Mouse (Mus musculus) heart, embryonic 13.5 days (tissue): ENCODE measurements at regions not wholly inside any gene's neighbourhood (a gene's known extent, or its start where the extent isn't known, plus 50 kb on each side); places are given as distances from the start of the nearest gene placed in this dataset.
"Not testable (repeated sequence)": the region's sequence is repeated elsewhere in the genome, so short reads cannot be mapped to it uniquely, and the experiment has no call there.

Experiments used
- ATAC-seq: fragments of 200-750 bp; cut with Nextera tagmentation; 2 replicates; pipeline ENCODE4 v1.8.0; 2017; ENCODE audit warnings: moderate TSS enrichment; ENCODE audit not compliant: insufficient number of reproducible peaks, low FRiP score, low TSS enrichment; ENCODE audit errors: extremely low read depth
- H3K27ac ChIP-seq: fragments of 300-500 bp; sonication (generic); replicated peaks from 2 replicates; pipeline ENCODE4 v1.5.1; 2015; ENCODE audit warnings: moderate library complexity, mild to moderate bottlenecking, inconsistent platforms
- H3K27me3 ChIP-seq: fragments of 300-500 bp; sonication (generic); replicated peaks from 2 replicates; pipeline ENCODE4 v1.6.1; 2015; ENCODE audit warnings: mild to moderate bottlenecking, inconsistent platforms
- H3K36me3 ChIP-seq: fragments of 300-500 bp; sonication (generic); 2 replicates; pipeline ENCODE4 v1.6.1; 2015; ENCODE audit warnings: mild to moderate bottlenecking, inconsistent platforms
- H3K4me1 ChIP-seq: fragments of 300-500 bp; sonication (generic); 2 replicates; pipeline ENCODE4 v1.6.1; 2015; ENCODE audit warnings: inconsistent platforms
- H3K4me2 ChIP-seq: fragments of 300-500 bp; sonication (generic); 2 replicates; pipeline ENCODE4 v1.6.1; 2015; ENCODE audit warnings: inconsistent platforms, mild to moderate bottlenecking, moderate library complexity
- H3K4me3 ChIP-seq: fragments of 300-500 bp; sonication (generic); 2 replicates; pipeline ENCODE4 v1.5.1; 2015; ENCODE audit warnings: moderate library complexity, mild to moderate bottlenecking, inconsistent platforms
- H3K9ac ChIP-seq: fragments of 300-500 bp; sonication (generic); 2 replicates; pipeline ENCODE4 v1.6.1; 2015; ENCODE audit warnings: inconsistent platforms, mild to moderate bottlenecking, moderate library complexity
- H3K9me3 ChIP-seq: fragments of 300-500 bp; sonication (generic); 2 replicates; pipeline ENCODE4 v1.6.1; 2016; ENCODE audit warnings: inconsistent platforms
- WGBS: fragments of 180-500 bp; shearing (Covaris S2); methylation state at CpG from one replicate; pipeline ENCODE4 v1.1.7; 2015; ENCODE audit warnings: mixed read lengths; 5-methylcytosine and 5-hydroxymethylcytosine counted together

GRCm38 (mm10) chr8:103625166-103625890 lies 476.1 kb upstream of the Cdh5 start:
- no peak overlapping the region for H3K9ac ChIP-seq
- H3K4me1 ChIP-seq, result no peaks in the 10 kb centered on the region

DNA sequence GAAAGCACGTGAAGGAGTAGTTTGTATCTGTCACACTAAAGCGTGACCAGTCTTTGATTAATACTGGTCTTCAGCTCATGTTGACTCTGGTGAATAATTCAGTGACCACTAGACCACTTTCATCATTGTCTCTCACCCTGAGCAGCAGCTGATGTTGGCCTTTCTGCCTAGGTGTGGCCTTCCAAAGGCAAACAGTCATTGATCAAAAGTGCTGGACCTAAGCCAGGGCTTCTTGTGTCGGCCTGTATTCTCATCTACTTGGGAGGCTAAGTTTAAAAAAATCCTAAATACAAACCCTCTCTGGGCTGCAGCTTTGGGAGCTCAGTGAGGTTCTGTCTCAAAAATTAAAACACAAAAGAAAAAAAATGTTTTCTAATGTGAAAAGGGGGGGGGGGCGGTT lies 475.0 kb upstream of the Cdh5 start:
- H3K4me3 ChIP-seq, result no peak overlapping the region
- H3K27ac ChIP-seq, result no peak overlapping the region
- H3K27me3 ChIP-seq, result no peaks in the 10 kb centered on the region
- H3K4me2 ChIP-seq, result no peak overlapping the region
- H3K9ac ChIP-seq, result no peak overlapping the region
- no peaks in the 10 kb centered on the region for H3K4me1 ChIP-seq
- WGBS, result 55% methylated on average over 4 of the region's 4 CpGs
- H3K9me3 ChIP-seq, result no peaks in the 10 kb centered on the region
- no peaks in the 10 kb centered on the region for H3K36me3 ChIP-seq
- ATAC-seq, result no peak

More at GRCm38 (mm10) chr8:103625166-103625890, 476.1 kb upstream of the Cdh5 start:
- Histone ChIP-seq H3K4me3 (no peak overlapping the region), H3K9me3 (no peaks in the 10 kb centered on the region), H3K27me3 (no peaks in the 10 kb centered on the region), H3K27ac (no peak overlapping the region), H3K4me2 (no peak overlapping the region), H3K36me3 (no peaks in the 10 kb centered on the region)
- 62% methylated on average over 7 of the region's 7 CpGs for WGBS
- ATAC-seq, result no peak

GRCm38 (mm10) chr8:103632543-103632942 lies 468.9 kb upstream of the Cdh5 start:
- Histone ChIP-seq H3K4me1 (no peaks in the 10 kb centered on the region), H3K27me3 (no peaks in the 10 kb centered on the region), H3K27ac (no peak overlapping the region), H3K36me3 (no peaks in the 10 kb centered on the region), H3K9me3 (no peaks in the 10 kb centered on the region), H3K9ac (no peak overlapping the region), H3K4me3 (no peak overlapping the region), H3K4me2 (no peak overlapping the region)
- no peak for ATAC-seq
- 78% methylated on average over 6 of the region's 6 CpGs for WGBS

GRCm38 (mm10) chr8:103634951-103635350 lies 466.5 kb upstream of the Cdh5 start:
- Histone ChIP-seq H3K27me3 (no peaks in the 10 kb centered on the region), H3K9me3 (no peaks in the 10 kb centered on the region), H3K4me3 (no peak overlapping the region), H3K9ac (no peak overlapping the region), H3K4me2 (no peak overlapping the region), H3K27ac (no peak overlapping the region), H3K4me1 (no peaks in the 10 kb centered on the region), H3K36me3 (no peaks in the 10 kb centered on the region)
- ATAC-seq, result no peak
- WGBS, result 83% methylated on average over 14 of the region's 14 CpGs

GRCm38 (mm10) chr8:103643621-103644020 lies 457.8 kb upstream of the Cdh5 start:
- no peak overlapping the region for H3K27ac ChIP-seq
- H3K4me1 ChIP-seq, result no peaks in the 10 kb centered on the region
- H3K9ac ChIP-seq, result no peak overlapping the region
- no peaks in the 10 kb centered on the region for H3K9me3 ChIP-seq
- no peak overlapping the region for H3K4me3 ChIP-seq
- no peak for ATAC-seq
- WGBS, result 85% methylated on average over 2 of the region's 2 CpGs
- H3K36me3 ChIP-seq, result no peaks in the 10 kb centered on the region
- no peaks in the 10 kb centered on the region for H3K27me3 ChIP-seq
- no peak overlapping the region for H3K4me2 ChIP-seq

DNA sequence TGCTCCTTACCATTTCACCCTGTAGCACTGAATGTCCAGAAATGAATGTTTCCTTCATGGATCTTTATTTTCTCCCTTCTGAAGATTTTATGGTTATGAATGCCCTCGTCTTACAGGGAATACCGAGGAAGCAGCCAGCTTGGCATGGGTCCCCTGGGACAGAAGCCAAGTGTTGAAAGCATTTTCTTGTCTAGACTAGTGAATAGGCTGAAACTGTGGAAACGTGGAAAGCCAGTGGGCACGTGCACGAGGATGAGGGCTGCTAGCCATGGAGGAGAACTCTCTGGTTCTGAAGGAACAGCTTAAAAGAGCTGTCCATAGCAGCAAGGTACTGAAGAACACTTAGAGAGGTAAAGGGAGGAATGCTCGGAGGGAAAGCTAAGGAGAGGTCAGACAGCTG lies 457.3 kb upstream of the Cdh5 start:
- ATAC-seq, result no peak
- Histone ChIP-seq H3K4me1 (no peaks in the 10 kb centered on the region), H3K27ac (no peak overlapping the region), H3K36me3 (no peaks in the 10 kb centered on the region), H3K9me3 (no peaks in the 10 kb centered on the region), H3K4me2 (no peak overlapping the region), H3K27me3 (no peaks in the 10 kb centered on the region), H3K4me3 (no peak overlapping the region), H3K9ac (no peak overlapping the region)
- WGBS, result 57% methylated on average over 6 of the region's 6 CpGs

- no peaks in the 10 kb centered on the region for H3K36me3 ChIP-seq
- H3K27me3 ChIP-seq, result no peaks in the 10 kb centered on the region
- H3K4me2 ChIP-seq, result no peak overlapping the region
- WGBS, result 78% methylated on average over 3 of the region's 3 CpGs
- ATAC-seq, result no peak
- H3K27ac ChIP-seq, result no peak overlapping the region
- no peaks in the 10 kb centered on the region for H3K4me1 ChIP-seq
- no peak overlapping the region for H3K4me3 ChIP-seq
- H3K9me3 ChIP-seq, result no peaks in the 10 kb centered on the region
- H3K9ac ChIP-seq, result no peak overlapping the region
Measured at GRCm38 (mm10) chr8:103644845-103645244, 456.6 kb upstream of the Cdh5 start.

GRCm38 (mm10) chr8:103664796-103665195 lies 436.6 kb upstream of the Cdh5 start:
- Histone ChIP-seq H3K4me1 (no peaks in the 10 kb centered on the region), H3K4me3 (no peak overlapping the region), H3K27me3 (no peaks in the 10 kb centered on the region), H3K27ac (no peak overlapping the region), H3K4me2 (no peak overlapping the region), H3K9me3 (peaks cover 5% of the 10 kb centered on the region; the same call in 1 of the 2 replicates), H3K9ac (no peak overlapping the region), H3K36me3 (no peaks in the 10 kb centered on the region)
- ATAC-seq, result no peak
- WGBS, result 72% methylated on average over 1 of the region's 1 CpGs

DNA sequence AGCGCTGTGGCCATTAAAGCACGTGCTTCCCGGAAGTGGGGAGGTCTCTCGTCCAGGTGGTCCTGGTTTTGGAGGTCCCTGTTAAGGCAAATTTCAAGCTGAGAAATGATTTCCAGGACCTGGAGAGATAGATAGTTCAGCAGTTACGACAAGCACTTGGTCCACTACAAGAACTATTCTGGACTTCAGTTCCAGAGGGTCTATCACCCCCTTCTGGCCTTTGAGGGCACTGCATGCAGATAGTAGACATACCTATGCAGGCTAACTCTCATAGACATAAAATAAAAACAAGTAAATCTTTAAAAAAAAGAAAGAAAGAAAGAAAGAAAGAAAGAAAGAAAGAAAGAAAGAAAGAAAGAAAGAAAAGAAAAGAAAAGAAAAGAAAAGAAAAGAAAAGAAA lies 415.2 kb upstream of the Cdh5 start:
- H3K4me3 ChIP-seq, H3K27me3 ChIP-seq: not testable (repeated sequence)
- WGBS, result 84% methylated on average over 5 of the region's 5 CpGs

DNA sequence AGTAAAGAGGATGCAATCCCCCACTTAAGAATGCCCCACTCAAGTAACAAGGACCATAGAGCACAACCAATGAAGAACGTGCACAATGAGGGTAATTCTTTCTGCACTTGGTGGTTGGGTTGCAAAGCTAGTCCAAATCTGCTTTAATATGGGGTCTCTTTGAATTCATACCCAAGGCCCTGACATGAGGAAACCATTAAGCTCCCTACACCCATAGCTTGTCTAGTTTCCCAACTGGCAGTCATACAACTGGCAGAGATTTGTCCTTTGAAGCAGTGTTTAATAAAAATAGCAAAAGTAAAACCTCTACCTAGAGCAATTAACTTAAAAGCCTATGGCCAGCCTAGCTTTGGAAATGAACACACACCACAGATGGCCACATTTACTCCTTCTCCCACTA lies 411.0 kb upstream of the Cdh5 start:
- Histone ChIP-seq H3K36me3 (no peaks in the 10 kb centered on the region), H3K4me3 (no peak overlapping the region), H3K4me2 (no peak overlapping the region), H3K27ac (no peak overlapping the region), H3K27me3 (no peaks in the 10 kb centered on the region), H3K9me3 (0 out of 2 replicates have a peak, but pooled peaks cover 5% of the 10 kb centered on the region), H3K4me1 (no peaks in the 10 kb centered on the region), H3K9ac (no peak overlapping the region)
- 78% methylated on average over 1 of the region's 1 CpGs for WGBS
- ATAC-seq, result no peak

More for the DNA sequence above, 415.2 kb upstream of the Cdh5 start:
- not testable (repeated sequence) for H3K9ac ChIP-seq, H3K4me2 ChIP-seq, H3K36me3 ChIP-seq, H3K4me1 ChIP-seq, H3K9me3 ChIP-seq, ATAC-seq, H3K27ac ChIP-seq

DNA sequence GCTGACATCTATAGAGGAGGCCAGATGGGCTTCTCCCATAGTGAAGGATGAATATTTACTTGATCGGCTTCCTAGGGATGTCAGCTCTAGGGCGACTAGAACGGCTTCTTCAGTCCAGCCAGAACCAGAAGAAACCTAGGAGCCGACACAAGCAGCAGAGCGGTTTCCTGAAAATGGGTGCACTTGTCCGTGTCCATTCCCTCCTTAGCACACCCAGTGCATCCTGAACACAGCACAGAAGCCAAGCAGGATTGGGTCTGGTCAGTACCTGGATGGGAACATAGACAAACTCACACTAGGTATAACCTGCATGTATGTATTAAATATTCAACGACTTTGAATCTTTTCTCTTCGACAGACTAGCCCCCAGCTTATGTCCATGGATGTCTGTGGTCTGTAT lies 407.9 kb upstream of the Cdh5 start:
- Histone ChIP-seq H3K9me3 (0 out of 2 replicates have a peak, but pooled peaks cover 6% of the 10 kb centered on the region), H3K36me3 (no peaks in the 10 kb centered on the region), H3K4me2 (no peak overlapping the region), H3K27me3 (no peaks in the 10 kb centered on the region), H3K9ac (no peak overlapping the region), H3K4me3 (no peak overlapping the region), H3K4me1 (no peaks in the 10 kb centered on the region), H3K27ac (no peak overlapping the region)
- ATAC-seq, result no peak
- WGBS, result 86% methylated on average over 8 of the region's 8 CpGs

- Histone ChIP-seq H3K36me3 (no peaks in the 10 kb centered on the region), H3K4me2 (no peak overlapping the region), H3K27me3 (no peaks in the 10 kb centered on the region), H3K4me3 (no peak overlapping the region), H3K9me3 (0 out of 2 replicates have a peak, but pooled peaks cover 7% of the 10 kb centered on the region), H3K4me1 (no peaks in the 10 kb centered on the region), H3K27ac (no peak overlapping the region), H3K9ac (no peak overlapping the region)
- no peak for ATAC-seq
- 79% methylated on average over 7 of the region's 7 CpGs for WGBS
Measured at GRCm38 (mm10) chr8:103694331-103694891, 407.0 kb upstream of the Cdh5 start.
